Mouse (Mus musculus) CH12.LX (cell line): ENCODE data around the gene Atp8b4. TPM values are rescaled to one million over a fixed set of nuclear protein-coding genes. Genes with fewer than 3 reads are reported as not detected.

Experiments used
- DNase-seq: peaks from one replicate; pipeline ENCODE4 v3.0.0-alpha.2; 2013; ENCODE audit errors: extremely low read depth
- H3K27ac ChIP-seq: 2 replicates; pipeline ENCODE4 v1.5.1; 2012; ENCODE audit warnings: low read depth, mild to moderate bottlenecking, control low read depth, moderate library complexity; ENCODE audit not compliant: insufficient read depth
- H3K27me3 ChIP-seq: replicated peaks from 2 replicates; pipeline ENCODE3; 2012; ENCODE audit warnings: inconsistent platforms
- H3K36me3 ChIP-seq, 2 experiments: replicated peaks in 1 of 2; 2 replicates each; pipeline versions ENCODE3 to v1.6.1; 2012; ENCODE audit warnings: inconsistent platforms in 1 of 2, low read length in 1 of 2, mild to moderate bottlenecking in 1 of 2, mixed read lengths in 1 of 2, moderate library complexity in 1 of 2; ENCODE audit not compliant: control insufficient read depth in 1 of 2, insufficient read depth in 1 of 2
- H3K4me1 ChIP-seq, 2 experiments: 2 replicates each; pipeline ENCODE4 v1.6.1; 2012; ENCODE audit warnings: inconsistent platforms in 1 of 2, moderate library complexity in 1 of 2; ENCODE audit not compliant: insufficient read depth in 2 of 2, control insufficient read depth in 1 of 2
- H3K4me2 ChIP-seq: 2 replicates; pipeline ENCODE4 v1.6.1; 2012; ENCODE audit warnings: low read depth, mild to moderate bottlenecking, control low read depth; ENCODE audit not compliant: poor library complexity, insufficient read depth, severe bottlenecking
- H3K4me3 ChIP-seq, 3 experiments: fragments of 150-350 bp in 1 of 3; sonication (generic) in 1 of 3; replicated peaks in 1 of 3; 2 replicates each; pipeline versions ENCODE3 to v1.5.1; 2011 to 2012; ENCODE audit warnings: low read depth in 2 of 3, low read length in 2 of 3, mild to moderate bottlenecking in 2 of 3, moderate library complexity in 2 of 3, control low read depth in 1 of 3, improper control_type of control experiment in 1 of 3, inconsistent platforms in 1 of 3, mixed read lengths in 1 of 3; ENCODE audit not compliant: poor library complexity in 1 of 3
- H3K79me2 ChIP-seq: replicated peaks from 2 replicates; pipeline ENCODE4 v1.6.1; 2012; ENCODE audit warnings: mild to moderate bottlenecking, moderate library complexity; ENCODE audit not compliant: control insufficient read depth, poor library complexity, insufficient read depth, severe bottlenecking; ENCODE audit errors: extremely low read depth
- H3K9ac ChIP-seq: 2 replicates; pipeline ENCODE4 v1.6.1; 2012; ENCODE audit warnings: low read depth, mild to moderate bottlenecking, control low read depth, moderate library complexity; ENCODE audit not compliant: insufficient read depth
- H3K9me3 ChIP-seq: replicated peaks from 2 replicates; pipeline ENCODE3; 2012; ENCODE audit warnings: low read length, inconsistent platforms, mixed read lengths
- CTCF ChIP-seq, 2 experiments: IDR thresholded peaks in 1 of 2; conservative IDR thresholded peaks in 1 of 2; 2 replicates each; pipeline ENCODE4 v1.5.1; 2011 to 2012; ENCODE audit warnings: low read depth in 2 of 2, low read length in 2 of 2, improper control_type of control experiment in 1 of 2, inconsistent platforms in 1 of 2, mild to moderate bottlenecking in 1 of 2, moderate library complexity in 1 of 2
- E2F4 ChIP-seq: IDR thresholded peaks from 2 replicates; pipeline ENCODE4 v1.6.1; 2011; ENCODE audit warnings: low read depth, low read length, improper control_type of control experiment; ENCODE audit not compliant: insufficient replicate concordance
- EP300 ChIP-seq: IDR thresholded peaks from 2 replicates; pipeline ENCODE4 v1.6.1; 2011; ENCODE audit warnings: low read length, improper control_type of control experiment
- ETS1 ChIP-seq: conservative IDR thresholded peaks from 2 replicates; pipeline ENCODE4 v1.6.1; 2012; ENCODE audit warnings: low read depth, mild to moderate bottlenecking, inconsistent platforms, low read length, improper control_type of control experiment, moderate library complexity
- GABPA ChIP-seq: IDR thresholded peaks from 2 replicates; pipeline ENCODE4 v1.6.1; 2012; ENCODE audit warnings: low read depth, low read length, improper control_type of control experiment, inconsistent platforms; ENCODE audit not compliant: insufficient replicate concordance
- IRF4 ChIP-seq: IDR thresholded peaks from 2 replicates; pipeline ENCODE4 v1.6.1; 2014; ENCODE audit warnings: low read depth, mild to moderate bottlenecking, inconsistent platforms, low read length, improper control_type of control experiment
- KAT2A ChIP-seq: IDR thresholded peaks from 2 replicates; pipeline ENCODE4 v1.6.1; 2012; ENCODE audit warnings: low read length, improper control_type of control experiment, inconsistent platforms; ENCODE audit not compliant: insufficient replicate concordance
- MAFK ChIP-seq: IDR thresholded peaks from 2 replicates; pipeline ENCODE4 v1.6.1; 2011; ENCODE audit warnings: low read length, improper control_type of control experiment; ENCODE audit not compliant: insufficient replicate concordance
- MAX ChIP-seq: IDR thresholded peaks from 2 replicates; pipeline ENCODE4 v1.6.1; 2011; ENCODE audit warnings: low read length, improper control_type of control experiment
- MAZ ChIP-seq: IDR thresholded peaks from 2 replicates; pipeline ENCODE4 v1.6.1; 2012; ENCODE audit warnings: low read depth, mild to moderate bottlenecking, inconsistent platforms, low read length, improper control_type of control experiment, moderate library complexity
- NELFE ChIP-seq: IDR thresholded peaks from 2 replicates; pipeline ENCODE4 v1.6.1; 2011; ENCODE audit warnings: low read depth, low read length, improper control_type of control experiment
- PAX5 ChIP-seq: IDR thresholded peaks from 2 replicates; pipeline ENCODE4 v1.6.1; 2012; ENCODE audit warnings: low read length, inconsistent platforms, mixed read lengths
- POLR2AphosphoS2 ChIP-seq: IDR thresholded peaks from 2 replicates; pipeline ENCODE4 v1.6.1; 2011; ENCODE audit warnings: low read depth, low read length, improper control_type of control experiment
- SMC3 ChIP-seq: IDR thresholded peaks from 2 replicates; pipeline ENCODE4 v1.6.1; 2011; ENCODE audit warnings: low read depth, low read length, improper control_type of control experiment
- TCF12 ChIP-seq: IDR thresholded peaks from 2 replicates; pipeline ENCODE4 v1.6.1; 2014; ENCODE audit warnings: low read depth, mild to moderate bottlenecking, inconsistent platforms, low read length, improper control_type of control experiment
- UBTF ChIP-seq: IDR thresholded peaks from 2 replicates; pipeline ENCODE4 v1.6.1; 2012; ENCODE audit warnings: low read depth, mild to moderate bottlenecking, inconsistent platforms, low read length, improper control_type of control experiment, moderate library complexity
- ZC3H11A ChIP-seq: IDR thresholded peaks from 2 replicates; pipeline ENCODE4 v1.6.1; 2012; ENCODE audit warnings: low read depth, mild to moderate bottlenecking, inconsistent platforms, low read length, improper control_type of control experiment
- ZMIZ1 ChIP-seq: IDR thresholded peaks from 2 replicates; pipeline ENCODE4 v1.6.1; 2012; ENCODE audit warnings: low read depth, mild to moderate bottlenecking, inconsistent platforms, low read length, improper control_type of control experiment
- dilution Hi-C: fragments of 300-500 bp; cut with MboI; formaldehyde crosslinking; loops from 2 replicates; pipeline ENCODE4 v1.14.3; 2020; ENCODE audit warnings: low sequenced_read_pairs; ENCODE audit not compliant: extremely low pct_unique_long_range_greater_than_20kb, extremely low pct_ligation_motif_present
- in situ Hi-C: fragments of 300-500 bp; cut with MboI; formaldehyde crosslinking; loops from 3 replicates; pipeline ENCODE4 v1.14.3; 2019; ENCODE audit warnings: low sequenced_read_pairs, low pct_ligation_motif_present, low pct_unique_long_range_greater_than_20kb, mixed read lengths
- polyA plus RNA-seq: library from polyadenylated mRNA; unstranded; fragments of >175 nt; gene quantifications from 2 replicates; pipeline ENCODE4 v1.2.1, GENCODE M21; 2012; ENCODE audit warnings: low read depth; ENCODE audit not compliant: insufficient read length
- total RNA-seq, 2 experiments: library from RNA; depleted of rRNA; stranded (reverse); fragments of 300-350 nt in 1 of 2; fragments of >200 nt in 1 of 2; gene quantifications; 2 replicates each; pipeline ENCODE4 v1.2.3; 2012 to 2014

Atp8b4 gene
- total and polyA plus RNA-seq, 3 experiments, result 0.50 to 1.9 (median 0.79) TPM

DNA sequence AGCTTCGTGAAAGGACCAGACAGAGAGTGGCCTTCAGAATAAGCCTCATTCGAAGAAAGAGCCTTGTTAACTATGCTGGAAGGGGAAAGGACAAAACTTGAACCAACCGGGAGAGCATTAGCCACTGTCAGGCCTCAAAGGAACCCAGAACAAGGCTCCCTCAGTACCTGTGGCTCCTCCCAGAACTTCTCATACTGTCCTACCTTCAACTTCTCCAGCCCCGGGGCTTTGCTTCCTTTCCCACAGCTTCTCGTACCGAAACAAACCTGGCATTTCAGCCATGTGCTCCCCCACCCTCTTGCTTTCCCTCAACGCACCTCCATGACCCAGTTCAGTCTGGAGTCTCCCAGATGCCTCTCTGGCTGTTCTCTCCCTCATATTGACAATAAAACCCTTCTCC lies 160.3 kb downstream of the Atp8b4 start:
- DNase-seq, result no peak
- no peaks in the 10 kb centered on the region for H3K79me2 ChIP-seq
- dilution Hi-C loops, result no loop called here
- H3K9me3 ChIP-seq, result no peaks in the 10 kb centered on the region
- TF ChIP-seq ETS1 (no peak), E2F4 (no peak), MAZ (no peak), GABPA (no peak), NELFE (no peak), MAFK (no peak), IRF4 (no peak), EP300 (no peak), SMC3 (no peak), KAT2A (no peak), CTCF (conservative IDR thresholded peaks at IDR 0.05 in 1 of 2, IDR thresholded peaks at IDR 0.05 in 1 of 2; ENCODE audit: low read depth in 2 of 2, low read length in 2 of 2) (no peak)
- no peaks in the 10 kb centered on the region for H3K36me3 ChIP-seq
- in situ Hi-C loops, result no loop called here
- H3K27ac ChIP-seq, result no peak overlapping the region
- H3K4me1 ChIP-seq, result peaks cover 3 to 13% of the 10 kb centered on the region in 2 experiments; a peak in 3 of 4 replicates
- no peaks in the 10 kb centered on the region for H3K27me3 ChIP-seq
- H3K9ac ChIP-seq, result no peak overlapping the region
- no peak overlapping the region for H3K4me3 ChIP-seq
- H3K4me2 ChIP-seq, result no peak overlapping the region

DNA sequence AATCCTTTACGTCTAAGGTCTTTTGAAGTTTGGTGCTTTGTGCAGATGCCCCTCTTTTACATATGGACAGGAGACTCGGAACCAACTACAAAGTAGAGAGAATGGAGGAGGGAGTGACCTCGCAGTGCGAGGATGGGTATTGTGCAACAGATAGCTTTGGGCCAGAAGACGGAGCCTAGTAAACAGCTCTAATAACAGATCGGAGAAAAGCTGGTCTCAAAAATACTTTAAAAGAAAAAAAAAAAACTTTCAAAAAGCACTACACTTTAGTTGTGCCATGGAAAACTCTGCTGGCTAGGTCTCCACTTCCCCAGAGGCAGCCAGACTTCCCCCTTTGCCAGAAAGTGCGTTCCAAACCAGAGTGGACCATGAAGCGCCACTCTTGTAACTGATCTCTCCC lies 161.0 kb downstream of the Atp8b4 start:
- dilution Hi-C loops, result no loop called here
- no peak for DNase-seq
- Histone ChIP-seq H3K4me1 (peaks cover 3 to 14% of the 10 kb centered on the region in 2 experiments; a peak in 3 of 4 replicates), H3K27me3 (no peaks in the 10 kb centered on the region), H3K4me3 (no peak overlapping the region), H3K36me3 (no peaks in the 10 kb centered on the region), H3K79me2 (no peaks in the 10 kb centered on the region), H3K9ac (no peak overlapping the region), H3K9me3 (no peaks in the 10 kb centered on the region), H3K4me2 (no peak overlapping the region), H3K27ac (no peak overlapping the region)
- TF ChIP-seq TCF12 (no peak), PAX5 (no peak), KAT2A (no peak), MAFK (no peak), MAZ (no peak), ZMIZ1 (no peak), UBTF (no peak), POLR2AphosphoS2 (no peak), ZC3H11A (no peak), EP300 (no peak), ETS1 (no peak), NELFE (no peak), CTCF (conservative IDR thresholded peaks at IDR 0.05 in 1 of 2, IDR thresholded peaks at IDR 0.05 in 1 of 2; ENCODE audit: low read depth in 2 of 2, low read length in 2 of 2) (no peak), MAX (no peak)
- in situ Hi-C loops, result no loop called here
